Mouse (Mus musculus): ENCODE measurements at regions not wholly inside any gene's neighbourhood (a gene's known extent, or its start where the extent isn't known, plus 50 kb on each side); places are given as distances from the start of the nearest gene placed in this dataset.

- no peak for DNase-seq (ENCODE audit: low spot score in 2 of 2)
Observed at GRCm38 (mm10) chr1:154117346-154117687, 83.7 kb upstream of the Zfp648 start.

DNA sequence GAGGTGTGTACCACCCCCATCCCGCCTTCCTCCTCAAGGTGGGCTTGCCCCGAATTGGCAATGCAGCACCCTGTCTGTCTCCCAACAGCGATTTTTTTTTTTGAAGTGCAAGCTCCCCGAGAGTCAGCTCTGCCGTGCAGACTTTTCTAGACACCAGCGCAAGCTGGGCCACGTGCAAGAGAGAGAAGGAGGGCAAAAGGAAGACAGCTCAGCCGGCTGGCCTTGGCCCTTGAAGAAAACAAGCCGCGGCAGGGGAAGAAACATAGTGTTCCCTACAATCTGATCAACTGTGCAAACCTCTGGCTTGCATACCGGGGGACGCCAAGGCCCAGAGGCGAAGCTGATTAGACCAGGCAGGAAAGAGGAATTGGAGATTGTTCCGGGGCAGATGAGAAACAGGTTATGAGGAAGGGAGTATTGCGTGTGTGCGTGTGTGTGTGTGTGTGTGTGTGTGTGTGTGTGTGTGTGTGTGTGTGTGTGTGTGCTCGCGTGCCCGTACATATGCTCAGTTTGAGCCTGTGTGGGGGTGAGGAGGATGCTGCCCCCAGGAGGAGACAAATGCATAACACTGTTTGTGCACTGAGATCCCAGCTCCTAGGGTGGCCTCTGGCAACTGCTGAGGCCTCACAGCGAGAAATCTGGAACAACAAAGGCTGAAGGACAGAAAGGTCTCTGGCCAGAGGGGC, 83.2 kb upstream of the Zfp648 start:
- peak; percentile 20 to 41 for DNase-seq (ENCODE audit: low spot score in 2 of 2)

DNA sequence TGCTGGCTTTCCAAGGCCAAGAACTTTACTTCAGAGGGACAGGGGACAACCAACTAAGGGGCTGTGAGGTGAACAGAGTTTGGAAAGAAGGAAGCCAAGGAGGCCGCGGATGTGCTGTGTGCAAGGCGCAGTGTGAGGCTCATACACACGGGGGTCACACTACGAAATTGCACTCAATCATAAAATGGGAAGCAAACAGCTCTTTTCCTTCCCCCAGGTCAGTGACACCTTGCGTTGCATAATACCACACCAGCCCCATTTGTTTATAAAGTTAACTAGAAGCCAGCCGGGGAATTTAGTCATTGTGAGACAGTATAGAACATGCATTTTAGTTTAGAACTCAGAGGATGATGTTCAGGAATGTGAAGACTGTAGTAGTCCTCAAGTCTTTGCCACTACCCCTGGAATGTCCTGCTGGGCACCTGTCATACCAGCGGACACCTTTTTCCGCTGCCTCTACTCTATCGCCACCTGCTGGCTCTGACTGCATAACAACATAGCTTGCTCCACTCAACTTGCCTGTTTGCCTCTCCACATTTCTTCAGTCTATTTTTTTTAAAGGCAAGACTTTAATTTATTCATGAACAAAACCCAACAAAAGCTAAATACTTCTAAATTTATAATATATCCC, 82.5 kb upstream of the Zfp648 start:
- peak; percentile 24 to 64 for DNase-seq (ENCODE audit: low spot score in 2 of 2)

DNA sequence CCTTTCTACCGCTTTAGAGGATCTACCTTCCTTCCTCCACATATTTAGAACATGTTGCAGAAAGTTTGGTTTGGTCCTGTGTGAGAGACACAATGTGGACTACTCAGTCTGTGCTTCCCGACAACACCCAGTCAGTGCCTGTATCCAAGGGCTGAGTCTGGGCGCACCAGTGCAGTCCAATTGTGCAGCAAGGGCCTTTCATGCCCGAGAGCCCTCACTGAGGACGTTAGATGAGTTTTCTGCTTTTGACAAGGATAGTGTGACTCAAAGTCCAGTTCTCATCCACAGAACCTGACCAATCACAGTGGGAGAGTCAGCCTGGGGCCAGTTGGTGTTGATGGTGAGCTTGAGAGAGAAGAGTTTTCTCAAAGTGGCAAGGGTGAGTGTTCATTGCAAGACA, 81.4 kb upstream of the Zfp648 start:
- no peak for DNase-seq (ENCODE audit: low spot score in 2 of 2)

- peak; percentile 23 to 62 for DNase-seq (ENCODE audit: low spot score in 2 of 2)
Observed at GRCm38 (mm10) chr1:154120693-154121092, 80.3 kb upstream of the Zfp648 start.

DNA sequence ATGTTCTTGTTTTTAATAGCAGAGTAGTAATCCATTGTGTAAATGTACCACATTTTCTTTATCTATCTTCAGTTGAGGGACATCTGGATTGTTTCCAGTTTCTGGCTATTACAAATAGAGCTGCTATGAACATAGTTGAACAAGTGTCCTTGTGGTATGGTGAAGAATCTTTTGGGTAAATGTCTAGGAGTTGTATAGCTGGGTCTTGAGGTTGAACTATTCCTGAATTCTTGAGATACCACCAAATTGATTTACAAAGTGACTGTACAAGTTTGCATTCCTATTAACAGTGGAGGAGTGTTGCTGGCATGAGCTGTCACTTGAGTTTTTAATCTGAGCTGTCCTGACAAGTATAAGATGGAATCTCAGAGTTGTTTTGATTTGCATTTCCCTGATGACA, 76.0 kb upstream of the Zfp648 start:
- DNase-seq (ENCODE audit: low spot score in 2 of 2) = no peak

GRCm38 (mm10) chr1:154126487-154126886, 74.5 kb upstream of the Zfp648 start:
- no peak for DNase-seq (ENCODE audit: low spot score in 2 of 2)

DNA sequence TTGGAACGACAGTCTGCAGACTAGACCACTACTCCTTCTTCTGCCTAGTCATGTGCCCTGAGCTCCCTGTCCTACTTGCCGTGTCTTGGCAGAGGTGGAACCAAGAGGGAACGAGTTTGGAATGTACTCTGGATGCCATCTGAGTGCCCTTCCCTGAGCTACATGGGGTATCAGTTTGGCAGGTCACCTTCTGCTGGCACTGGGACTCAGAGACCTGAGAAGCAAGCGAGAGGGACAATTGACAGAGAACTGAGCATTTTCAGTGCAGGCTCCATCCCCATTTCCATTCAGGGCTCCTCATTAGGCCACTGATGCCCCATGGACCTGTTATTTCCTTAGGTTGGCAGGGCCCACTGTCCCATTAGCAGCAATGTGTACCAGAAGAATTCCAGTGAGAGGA, 61.5 kb upstream of the Zfp648 start:
- no peak for DNase-seq (ENCODE audit: low spot score in 2 of 2)

GRCm38 (mm10) chr1:154143691-154144090, 57.3 kb upstream of the Zfp648 start:
- no peak for DNase-seq (ENCODE audit: low spot score in 2 of 2)

GRCm38 (mm10) chr1:154147001-154147571, 53.9 kb upstream of the Zfp648 start:
- no peak for DNase-seq (ENCODE audit: low spot score in 2 of 2)

DNA sequence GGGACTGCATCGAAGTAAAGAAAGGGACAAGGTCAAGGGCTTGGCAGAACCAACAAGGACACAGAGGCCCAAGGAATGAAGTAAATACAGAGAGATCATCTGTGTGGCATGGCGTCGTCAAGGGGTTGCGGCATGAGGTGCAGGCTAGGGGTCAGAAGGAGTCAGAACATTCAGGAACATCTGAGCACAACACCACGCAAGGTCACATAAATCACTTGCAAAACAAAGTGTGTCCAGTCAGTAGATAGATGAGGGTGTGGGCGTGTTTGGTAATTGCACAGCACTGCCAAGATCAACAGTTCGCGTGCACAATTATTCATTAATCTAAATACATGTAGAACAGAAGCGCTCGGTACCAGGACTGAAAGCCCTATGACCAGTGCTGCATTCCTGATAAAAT, 52.0 kb upstream of the Zfp648 start:
- no peak for DNase-seq (ENCODE audit: low spot score in 2 of 2)

DNA sequence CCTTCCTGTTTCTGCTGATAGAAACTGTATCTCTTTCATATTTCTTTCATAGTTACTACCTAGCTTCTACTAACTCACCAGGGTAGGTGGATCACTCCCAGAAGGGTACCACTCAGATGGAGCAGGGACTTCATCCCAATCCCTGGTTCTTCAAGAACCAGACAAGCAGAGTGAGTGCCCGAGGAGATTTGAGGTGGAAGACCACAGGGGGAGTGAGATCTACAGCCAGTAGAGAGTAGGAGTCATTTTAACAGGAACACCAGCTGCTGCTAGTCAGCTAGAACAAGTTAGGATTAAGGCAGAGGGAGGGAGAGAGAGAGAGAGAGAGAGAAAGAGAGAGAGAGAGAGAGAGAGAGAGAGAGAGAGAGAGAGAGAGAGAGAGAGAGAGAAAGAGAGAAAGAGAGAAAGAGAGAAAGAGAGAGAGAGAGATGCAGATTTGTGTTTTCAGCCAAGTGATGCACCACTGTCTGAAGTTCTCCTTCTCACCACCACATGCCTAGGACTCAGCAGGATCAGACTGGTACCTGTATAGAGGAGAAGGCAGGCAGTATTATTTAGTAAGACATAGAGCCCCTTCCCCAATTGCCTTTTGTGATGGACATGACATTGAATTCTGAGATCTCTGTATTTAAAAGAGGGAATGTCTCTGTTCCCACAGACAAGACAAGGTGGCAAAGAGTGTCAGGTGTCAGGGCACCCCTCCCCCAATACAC, 51.4 kb upstream of the Zfp648 start:
- no peak for DNase-seq (ENCODE audit: low spot score in 2 of 2)

- DNase-seq (ENCODE audit: low spot score in 2 of 2) = peak; percentile 43 to 81
Observed at GRCm38 (mm10) chr1:154150167-154150851, 50.7 kb upstream of the Zfp648 start.

All from gastrocnemius, postnatal 4 days (tissue).